Mouse (Mus musculus) midbrain, embryonic 14.5 days (tissue): Measurements from ENCODE around the gene Kit. TPM values are rescaled to one million over a fixed set of nuclear protein-coding genes. Genes with fewer than 3 reads are reported as not detected.

Experiments used
- ATAC-seq: fragments of 200-750 bp; cut with Nextera tagmentation; 2 replicates; pipeline ENCODE4 v1.8.0; 2017; ENCODE audit warnings: moderate number of reproducible peaks, moderate library complexity; ENCODE audit not compliant: low FRiP score, low TSS enrichment
- DNase-seq: peaks from one replicate; pipeline ENCODE4 v3.0.0-alpha.2; 2015
- H3K27ac ChIP-seq: fragments of 300-500 bp; sonication (generic); replicated peaks from 2 replicates; pipeline ENCODE4 v1.5.1; 2014; ENCODE audit warnings: mild to moderate bottlenecking, low read depth, low read length, moderate library complexity
- H3K27me3 ChIP-seq: fragments of 300-500 bp; sonication (generic); 2 replicates; pipeline ENCODE4 v1.6.1; 2014; ENCODE audit warnings: low read length, control low read depth, mixed read lengths; ENCODE audit not compliant: control insufficient read depth, insufficient read depth
- H3K36me3 ChIP-seq: fragments of 300-500 bp; sonication (generic); 2 replicates; pipeline ENCODE4 v1.6.1; 2014; ENCODE audit warnings: low read length, control low read depth; ENCODE audit not compliant: control insufficient read depth, insufficient read depth
- H3K4me1 ChIP-seq: fragments of 300-500 bp; sonication (generic); 2 replicates; pipeline ENCODE4 v1.6.1; 2014; ENCODE audit warnings: mild to moderate bottlenecking, antibody characterized with exemption, low read length, control low read depth; ENCODE audit not compliant: control insufficient read depth, insufficient read depth
- H3K4me2 ChIP-seq: fragments of 300-500 bp; sonication (generic); 2 replicates; pipeline ENCODE4 v1.6.1; 2014; ENCODE audit warnings: mild to moderate bottlenecking, low read length, moderate library complexity
- H3K4me3 ChIP-seq: fragments of 300-500 bp; sonication (generic); replicated peaks from 2 replicates; pipeline ENCODE4 v1.5.1; 2014; ENCODE audit warnings: low read depth, low read length
- H3K9ac ChIP-seq: fragments of 300-500 bp; sonication (generic); replicated peaks from 2 replicates; pipeline ENCODE4 v1.6.1; 2014; ENCODE audit warnings: mild to moderate bottlenecking, low read length, moderate library complexity
- H3K9me3 ChIP-seq: fragments of 300-500 bp; sonication (generic); 2 replicates; pipeline ENCODE4 v1.6.1; 2016; ENCODE audit warnings: low read length, control low read depth, mixed read lengths; ENCODE audit not compliant: control insufficient read depth
- WGBS: fragments of 180-500 bp; shearing (Covaris S2); extraction: QIAGEN DNeasy Blood & Tissue Kit; methylation state at CpG from one replicate; pipeline ENCODE4 v1.1.7; 2014; 5-methylcytosine and 5-hydroxymethylcytosine counted together
- polyA plus RNA-seq: library from polyadenylated mRNA; unstranded; fragments of >200 nt; fragmentation: Nextera tagmentation; extraction: Ambion mirVana; gene quantifications from 2 replicates; pipeline ENCODE4 v1.2.1, GENCODE M21; 2014

Gene Kit
- polyA plus RNA-seq, 1 experiment from 2014 or later: 41.1 TPM

- H3K4me3 ChIP-seq: no peak overlapping the region
- 70% methylated on average over 14 of the region's 14 CpGs for WGBS
- no peak overlapping the region for H3K9ac ChIP-seq
- no peaks in the 10 kb centered on the region for H3K9me3 ChIP-seq
- peaks cover 18% of the 10 kb centered on the region; the same call in 1 of the 2 replicates for H3K4me1 ChIP-seq
- DNase-seq (no peak), ATAC-seq (no peak)
- H3K36me3 ChIP-seq: no peaks in the 10 kb centered on the region
- no peak overlapping the region for H3K4me2 ChIP-seq
- H3K27me3 ChIP-seq: no peaks in the 10 kb centered on the region
- no peak overlapping the region for H3K27ac ChIP-seq
Measured at GRCm38 (mm10) chr5:75596211-75596610, 21.5 kb downstream of the Kit start.

GRCm38 (mm10) chr5:75597316-75597715 lies 22.6 kb downstream of the Kit start:
- Histone ChIP-seq H3K4me3 (no peak overlapping the region), H3K27me3 (no peaks in the 10 kb centered on the region), H3K27ac (no peak overlapping the region), H3K36me3 (no peaks in the 10 kb centered on the region), H3K4me1 (peaks cover 10% of the 10 kb centered on the region; the same call in 1 of the 2 replicates), H3K9ac (no peak overlapping the region), H3K9me3 (no peaks in the 10 kb centered on the region), H3K4me2 (no peak overlapping the region)
- WGBS: 88% methylated on average over 2 of the region's 2 CpGs
- no peak for DNase-seq
- ATAC-seq: no peak

- no peak for DNase-seq
- Histone ChIP-seq H3K9me3 (no peaks in the 10 kb centered on the region), H3K27ac (no peak overlapping the region), H3K4me1 (peaks cover 10% of the 10 kb centered on the region; the same call in 1 of the 2 replicates), H3K36me3 (no peaks in the 10 kb centered on the region), H3K27me3 (no peaks in the 10 kb centered on the region), H3K4me3 (no peak overlapping the region), H3K9ac (no peak overlapping the region), H3K4me2 (no peak overlapping the region)
- WGBS: 93% methylated on average over 13 of the region's 13 CpGs
- ATAC-seq: no peak
Measured at GRCm38 (mm10) chr5:75598491-75598890, 23.8 kb downstream of the Kit start.

DNA sequence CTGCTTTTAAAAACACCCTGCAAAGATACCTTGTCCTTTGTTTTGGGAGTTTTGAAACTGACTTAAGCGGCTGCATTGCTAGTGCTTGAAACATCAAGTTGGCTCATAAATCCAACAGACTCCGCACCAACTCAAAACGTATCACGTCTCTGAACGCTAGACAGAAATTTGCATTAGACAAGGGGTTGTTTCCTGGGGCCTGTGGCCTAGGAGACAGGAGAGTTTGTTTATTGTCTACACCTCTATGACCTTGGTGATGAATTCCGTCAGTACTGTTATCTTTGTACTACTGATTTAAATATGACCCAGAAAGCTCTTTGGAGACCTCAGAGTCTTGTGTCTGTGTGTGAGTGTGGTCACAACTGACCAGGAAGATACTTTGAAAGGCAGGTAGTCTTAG lies 25.3 kb downstream of the Kit start:
- no peak overlapping the region for H3K27ac ChIP-seq
- H3K9ac ChIP-seq: no peak overlapping the region
- WGBS: 64% methylated on average over 6 of the region's 6 CpGs
- H3K36me3 ChIP-seq: no peaks in the 10 kb centered on the region
- H3K9me3 ChIP-seq: no peaks in the 10 kb centered on the region
- H3K4me3 ChIP-seq: no peak overlapping the region
- ATAC-seq (no peak), DNase-seq (no peak)
- H3K4me2 ChIP-seq: no peak overlapping the region
- H3K4me1 ChIP-seq: peaks cover 14% of the 10 kb centered on the region; the same call in 1 of the 2 replicates
- no peaks in the 10 kb centered on the region for H3K27me3 ChIP-seq

DNA sequence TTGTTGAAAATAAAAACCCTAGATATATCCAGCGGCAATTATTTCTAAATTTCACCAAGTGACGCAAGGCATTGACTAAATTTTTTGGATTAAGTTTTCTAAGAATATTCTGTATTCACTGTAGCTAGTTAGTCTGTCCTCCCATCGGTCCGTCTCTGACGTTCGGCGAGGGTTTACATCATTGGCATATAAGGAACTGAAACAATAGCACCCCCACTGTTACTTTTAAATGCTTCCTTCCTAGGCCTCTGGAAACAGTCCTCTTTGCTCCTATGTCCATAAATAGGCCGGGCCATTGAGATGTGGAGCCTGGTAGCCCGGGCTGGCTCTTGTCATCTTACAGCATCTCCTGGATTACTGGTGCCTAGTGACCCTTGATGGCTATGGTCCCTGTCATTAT lies 29.5 kb downstream of the Kit start:
- Histone ChIP-seq H3K4me1 (peaks cover 14% of the 10 kb centered on the region; the same call in 1 of the 2 replicates), H3K27ac (no peak overlapping the region), H3K36me3 (no peaks in the 10 kb centered on the region), H3K4me2 (no peak overlapping the region), H3K9ac (no peak overlapping the region), H3K9me3 (no peaks in the 10 kb centered on the region), H3K27me3 (no peaks in the 10 kb centered on the region), H3K4me3 (no peak overlapping the region)
- DNase-seq (no peak), ATAC-seq (no peak)
- WGBS: 47% methylated on average over 9 of the region's 9 CpGs

GRCm38 (mm10) chr5:75606898-75607297 lies 32.2 kb downstream of the Kit start:
- H3K9me3 ChIP-seq: no peaks in the 10 kb centered on the region
- no peak overlapping the region for H3K27ac ChIP-seq
- 75% methylated on average over 14 of the region's 14 CpGs for WGBS
- ATAC-seq (no peak), DNase-seq (no peak)
- peaks cover 14% of the 10 kb centered on the region; the same call in 1 of the 2 replicates for H3K4me1 ChIP-seq
- no peaks in the 10 kb centered on the region for H3K36me3 ChIP-seq
- H3K4me3 ChIP-seq: no peak overlapping the region
- no peak overlapping the region for H3K9ac ChIP-seq
- H3K27me3 ChIP-seq: no peaks in the 10 kb centered on the region
- H3K4me2 ChIP-seq: no peak overlapping the region

- Histone ChIP-seq H3K4me3 (no peak overlapping the region), H3K4me2 (no peak overlapping the region), H3K9me3 (no peaks in the 10 kb centered on the region), H3K4me1 (peaks cover 14% of the 10 kb centered on the region; the same call in 1 of the 2 replicates), H3K27me3 (no peaks in the 10 kb centered on the region), H3K9ac (no peak overlapping the region), H3K36me3 (no peaks in the 10 kb centered on the region), H3K27ac (peak overlapping the region; percentile 52; the same call in 1 of the 2 replicates)
- 70% methylated on average over 12 of the region's 12 CpGs for WGBS
- ATAC-seq: no peak
- DNase-seq: no peak
Measured at GRCm38 (mm10) chr5:75607971-75608370, 33.3 kb downstream of the Kit start.

DNA sequence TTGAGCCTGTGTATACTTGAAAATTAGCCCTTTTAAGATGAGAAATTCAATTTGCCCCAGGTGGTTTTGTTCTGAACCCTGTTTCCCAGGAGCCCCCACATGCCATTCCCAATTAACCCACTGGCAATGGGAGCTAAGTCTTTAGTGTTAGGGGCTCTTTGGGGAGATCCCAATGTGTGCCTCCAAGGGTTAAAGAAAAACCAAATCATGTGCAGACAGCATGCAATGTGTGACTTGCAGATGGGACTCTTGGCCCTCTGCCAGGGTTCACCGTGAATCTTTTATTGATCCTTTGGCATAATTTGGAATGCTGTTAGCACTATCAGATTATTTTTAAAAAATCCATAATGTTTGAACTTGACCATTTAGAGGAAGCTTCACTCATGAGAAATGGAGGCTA lies 37.7 kb downstream of the Kit start:
- 0 out of 2 replicates have a peak overlapping the region, but pooled peaks have one; percentile 37 for H3K27ac ChIP-seq
- 0 out of 2 replicates have a peak, but pooled peaks have one; percentile 58 for ATAC-seq

GRCm38 (mm10) chr5:75612926-75613325 lies 38.2 kb downstream of the Kit start:
- Histone ChIP-seq H3K9ac (no peak overlapping the region), H3K4me3 (no peak overlapping the region), H3K27ac (peak overlapping the region; percentile 37; the same call in 1 of the 2 replicates), H3K4me2 (no peak overlapping the region), H3K9me3 (no peaks in the 10 kb centered on the region), H3K4me1 (0 out of 2 replicates have a peak, but pooled peaks cover 3% of the 10 kb centered on the region), H3K36me3 (no peaks in the 10 kb centered on the region), H3K27me3 (no peaks in the 10 kb centered on the region)
- 87% methylated on average over 4 of the region's 4 CpGs for WGBS
- ATAC-seq: no peak
- no peak for DNase-seq

More for the DNA sequence above, 37.7 kb downstream of the Kit start:
- H3K4me3 ChIP-seq: no peak overlapping the region
- no peaks in the 10 kb centered on the region for H3K36me3 ChIP-seq
- H3K9ac ChIP-seq: no peak overlapping the region
- DNase-seq: peak; percentile 69
- H3K27me3 ChIP-seq: no peaks in the 10 kb centered on the region
- 0 out of 2 replicates have a peak, but pooled peaks cover 6% of the 10 kb centered on the region for H3K4me1 ChIP-seq
- WGBS: 20% methylated on average over 1 of the region's 1 CpGs
- H3K9me3 ChIP-seq: no peaks in the 10 kb centered on the region
- no peak overlapping the region for H3K4me2 ChIP-seq
